Mouse (Mus musculus) urinary bladder, adult 18-20 months (tissue): ENCODE measurements around the gene Pglyrp4.
"Not testable (repeated sequence)": the region's sequence is repeated elsewhere in the genome, so short reads cannot be mapped to it uniquely, and the experiment has no call there.

Experiments
- DNase-seq, 2 experiments: peaks; one replicate each; pipeline ENCODE4 v3.0.0; 2022; ENCODE audit warnings: low spot score in 2 of 2, mixed read lengths in 2 of 2

The Pglyrp4 gene

GRCm38 (mm10) chr3:90726606-90727005 lies at the start of gene Pglyrp4:
Pglyrp4 (plus strand) TSS chr3:90726906.
- no peak for DNase-seq

- no peak for DNase-seq
Measured at GRCm38 (mm10) chr3:90678656-90679055, 48.0 kb upstream of the Pglyrp4 start.

- DNase-seq = no peak
Measured at GRCm38 (mm10) chr3:90683929-90684328, 42.8 kb upstream of the Pglyrp4 start.

GRCm38 (mm10) chr3:90686835-90687234 lies 39.9 kb upstream of the Pglyrp4 start:
- DNase-seq = no peak

- no peak for DNase-seq
Measured at GRCm38 (mm10) chr3:90693496-90693895, 33.2 kb upstream of the Pglyrp4 start.

- DNase-seq = no peak
Measured at GRCm38 (mm10) chr3:90695613-90696012, 31.1 kb upstream of the Pglyrp4 start, which contains the start of gene S100a9. S100a9 (minus strand) TSS chr3:90695721.

- no peak for DNase-seq
Measured at GRCm38 (mm10) chr3:90702244-90702643, 24.5 kb upstream of the Pglyrp4 start.

- no peak for DNase-seq
Measured at GRCm38 (mm10) chr3:90708523-90709202, 18.0 kb upstream of the Pglyrp4 start.

- DNase-seq = peak; percentile 72 to 85
Measured at GRCm38 (mm10) chr3:90709591-90710460, 16.9 kb upstream of the Pglyrp4 start.

GRCm38 (mm10) chr3:90749658-90750057 lies 23.0 kb downstream of the Pglyrp4 start:
- no peak for DNase-seq

GRCm38 (mm10) chr3:90777776-90778175 lies 51.1 kb downstream of the Pglyrp4 start, which contains the start of gene Gm5849:
Gm5849 (minus strand) TSS chr3:90777876.
- not testable (repeated sequence) for DNase-seq
